Mouse (Mus musculus): Measurements from ENCODE around the gene Tas2r140. TPM values are rescaled to one million over a fixed set of nuclear protein-coding genes. Genes with fewer than 3 reads are reported as not detected.
A peak's percentile ranks its signal among the peaks of the same experiment; 100 is the strongest.

The Tas2r140 gene
- total RNA-seq (2012; rRNA removed): not detected in 2 replicates
- total RNA-seq (2014; rRNA removed): not detected in 2 replicates
- not detected in 2 replicates for polyA plus RNA-seq (2012; ENCODE audit: insufficient read length, low read depth)

GRCm38 (mm10) chr6:133055716-133056115 lies at the start of gene Tas2r140:
TSS of gene Tas2r140 (minus strand) at chr6:133055816.
- TF ChIP-seq ETS1 (conservative IDR thresholded peaks at IDR 0.05; ENCODE audit: low read depth, low read length): no peak
- no peak for TF ChIP-seq USF2 (conservative IDR thresholded peaks at IDR 0.05; ENCODE audit: low read depth, low read length)
- no peak for TF ChIP-seq MYC (IDR thresholded peaks at IDR 0.05; ENCODE audit: low read depth, low read length)
- no peak for TF ChIP-seq ZC3H11A (IDR thresholded peaks at IDR 0.05; ENCODE audit: low read depth, low read length)
- no peak for TF ChIP-seq EP300 (IDR thresholded peaks at IDR 0.05; ENCODE audit: low read length)
- no peak for TF ChIP-seq RAD21 (IDR thresholded peaks at IDR 0.05; ENCODE audit: low read depth, low read length)
- no peak for TF ChIP-seq BHLHE40 (IDR thresholded peaks at IDR 0.05; ENCODE audit: low read depth, low read length)

GRCm38 (mm10) chr6:133104609-133104921 lies 48.9 kb upstream of the Tas2r140 start, which contains the start of gene Smim10l1:
TSS of gene Smim10l1 (plus strand) at chr6:133104909.
- peaks cover 10% of the 10 kb centered on the region for H3K79me2 ChIP-seq (replicated peaks; ENCODE audit: control insufficient read depth, extremely low read depth, insufficient read depth, poor library complexity, severe bottlenecking)
- H3K9ac ChIP-seq (ENCODE audit: insufficient read depth, low read depth): peak within 1 kb of the TSS; percentile 74
- no peaks in the 10 kb centered on the region for H3K9me3 ChIP-seq (replicated peaks; ENCODE audit: low read length)
- in situ Hi-C loops (cut with MboI; ENCODE audit: low pct_ligation_motif_present, low pct_unique_long_range_greater_than_20kb, low sequenced_read_pairs) (no loop called here), dilution Hi-C loops (cut with MboI; ENCODE audit: extremely low pct_ligation_motif_present, extremely low pct_unique_long_range_greater_than_20kb, low sequenced_read_pairs) (no loop called here)
- H3K36me3 ChIP-seq (replicated peaks in 1 of 2; ENCODE audit: control insufficient read depth in 1 of 2, insufficient read depth in 1 of 2, low read length in 1 of 2): peaks cover 0 to 13% of the 10 kb centered on the region in 2 experiments
- no peak for DNase-seq (ENCODE audit: extremely low read depth)
- H3K4me3 ChIP-seq (replicated peaks in 1 of 3; ENCODE audit: low read depth in 2 of 3, low read length in 2 of 3, poor library complexity in 1 of 3): peak within 1 kb of the TSS; percentile 81 to 93 (median 89)
- TF ChIP-seq ZMIZ1 (IDR thresholded peaks at IDR 0.05; ENCODE audit: low read depth, low read length) (peak; percentile 7; the same call in 1 of the 2 replicates), USF2 (conservative IDR thresholded peaks at IDR 0.05; ENCODE audit: low read depth, low read length) (no peak)
- no peaks in the 10 kb centered on the region for H3K27me3 ChIP-seq (replicated peaks)
- peaks cover 0 to 5% of the 10 kb centered on the region in 2 experiments; a peak in 2 of 4 replicates for H3K4me1 ChIP-seq (ENCODE audit: control insufficient read depth in 1 of 2, insufficient read depth in 2 of 2)
- H3K4me2 ChIP-seq (ENCODE audit: insufficient read depth, low read depth, poor library complexity, severe bottlenecking): 0 out of 2 replicates have a peak within 1 kb of the TSS, but pooled peaks have one; percentile 67
- H3K27ac ChIP-seq (ENCODE audit: insufficient read depth, low read depth): peak within 1 kb of the TSS; percentile 95

More at GRCm38 (mm10) chr6:133055716-133056115, at the start of gene Tas2r140:
- Histone ChIP-seq H3K27ac (ENCODE audit: insufficient read depth, low read depth) (no peak within 1 kb of the TSS), H3K9me3 (replicated peaks; ENCODE audit: low read length) (no peaks in the 10 kb centered on the region), H3K9ac (ENCODE audit: insufficient read depth, low read depth) (no peak within 1 kb of the TSS), H3K4me2 (ENCODE audit: insufficient read depth, low read depth, poor library complexity, severe bottlenecking) (no peak within 1 kb of the TSS), H3K36me3 (replicated peaks in 1 of 2; ENCODE audit: control insufficient read depth in 1 of 2, insufficient read depth in 1 of 2, low read length in 1 of 2) (no peaks in the 10 kb centered on the region), H3K27me3 (replicated peaks) (peaks cover 5% of the 10 kb centered on the region), H3K79me2 (replicated peaks; ENCODE audit: control insufficient read depth, extremely low read depth, insufficient read depth, poor library complexity, severe bottlenecking) (no peaks in the 10 kb centered on the region), H3K4me1 (ENCODE audit: control insufficient read depth in 1 of 2, insufficient read depth in 2 of 2) (no peaks in the 10 kb centered on the region), H3K4me3 (replicated peaks in 1 of 3; ENCODE audit: low read depth in 2 of 3, low read length in 2 of 3, poor library complexity in 1 of 3) (no peak within 1 kb of the TSS)
- dilution Hi-C loops (cut with MboI; ENCODE audit: extremely low pct_ligation_motif_present, extremely low pct_unique_long_range_greater_than_20kb, low sequenced_read_pairs): no loop called here
- in situ Hi-C loops (cut with MboI; ENCODE audit: low pct_ligation_motif_present, low pct_unique_long_range_greater_than_20kb, low sequenced_read_pairs): no loop called here
- no peak for DNase-seq (ENCODE audit: extremely low read depth)

GRCm38 (mm10) chr6:133102430-133102829 lies 46.8 kb upstream of the Tas2r140 start:
- dilution Hi-C loops (cut with MboI; ENCODE audit: extremely low pct_ligation_motif_present, extremely low pct_unique_long_range_greater_than_20kb, low sequenced_read_pairs): no loop called here

More at GRCm38 (mm10) chr6:133102430-133102829, 46.8 kb upstream of the Tas2r140 start:
- Histone ChIP-seq H3K36me3 (replicated peaks in 1 of 2; ENCODE audit: control insufficient read depth in 1 of 2, insufficient read depth in 1 of 2, low read length in 1 of 2) (no peaks in the 10 kb centered on the region), H3K4me3 (replicated peaks in 1 of 3; ENCODE audit: low read depth in 2 of 3, low read length in 2 of 3, poor library complexity in 1 of 3) (no peak overlapping the region), H3K4me1 (ENCODE audit: control insufficient read depth in 1 of 2, insufficient read depth in 2 of 2) (peaks cover 0 to 5% of the 10 kb centered on the region in 2 experiments; a peak in 2 of 4 replicates), H3K27me3 (replicated peaks) (no peaks in the 10 kb centered on the region), H3K4me2 (ENCODE audit: insufficient read depth, low read depth, poor library complexity, severe bottlenecking) (no peak overlapping the region), H3K27ac (ENCODE audit: insufficient read depth, low read depth) (no peak overlapping the region), H3K79me2 (replicated peaks; ENCODE audit: control insufficient read depth, extremely low read depth, insufficient read depth, poor library complexity, severe bottlenecking) (peaks cover 4% of the 10 kb centered on the region; the same call in 1 of the 2 replicates), H3K9me3 (replicated peaks; ENCODE audit: low read length) (no peaks in the 10 kb centered on the region), H3K9ac (ENCODE audit: insufficient read depth, low read depth) (no peak overlapping the region)
- TF ChIP-seq ETS1 (conservative IDR thresholded peaks at IDR 0.05; ENCODE audit: low read depth, low read length) (no peak; the same call in 1 of the 2 replicates), IRF4 (IDR thresholded peaks at IDR 0.05; ENCODE audit: low read depth, low read length) (peak; percentile 55), EP300 (IDR thresholded peaks at IDR 0.05; ENCODE audit: low read length) (peak; percentile 56), RAD21 (IDR thresholded peaks at IDR 0.05; ENCODE audit: low read depth, low read length) (no peak), JUN (IDR thresholded peaks at IDR 0.05; ENCODE audit: insufficient read depth, low read depth, low read length) (peak; percentile 43; the same call in 1 of the 2 replicates), JUND (conservative IDR thresholded peaks at IDR 0.05; ENCODE audit: low read depth, low read length) (0 out of 2 replicates have a peak, but pooled peaks have one; percentile 36), MEF2A (IDR thresholded peaks at IDR 0.05; ENCODE audit: borderline replicate concordance, low read depth, low read length) (peak; percentile 54; the same call in 1 of the 2 replicates), SMC3 (IDR thresholded peaks at IDR 0.05; ENCODE audit: low read depth, low read length) (no peak), ZC3H11A (IDR thresholded peaks at IDR 0.05; ENCODE audit: low read depth, low read length) (no peak), MAZ (IDR thresholded peaks at IDR 0.05; ENCODE audit: low read depth, low read length) (no peak)
- in situ Hi-C loops (cut with MboI; ENCODE audit: low pct_ligation_motif_present, low pct_unique_long_range_greater_than_20kb, low sequenced_read_pairs): no loop called here
- no peak for DNase-seq (ENCODE audit: extremely low read depth)
